Mouse (Mus musculus) lung, adult 18-20 months (tissue): ENCODE data around the gene Atf2.
"Not testable (repeated sequence)": the region's sequence is repeated elsewhere in the genome, so short reads cannot be mapped to it uniquely, and the experiment has no call there.

ENCODE experiments used
- DNase-seq, 2 experiments: peaks; one replicate each; pipeline ENCODE4 v3.0.0; 2022; ENCODE audit warnings: mixed read lengths in 2 of 2

The Atf2 gene

DNA sequence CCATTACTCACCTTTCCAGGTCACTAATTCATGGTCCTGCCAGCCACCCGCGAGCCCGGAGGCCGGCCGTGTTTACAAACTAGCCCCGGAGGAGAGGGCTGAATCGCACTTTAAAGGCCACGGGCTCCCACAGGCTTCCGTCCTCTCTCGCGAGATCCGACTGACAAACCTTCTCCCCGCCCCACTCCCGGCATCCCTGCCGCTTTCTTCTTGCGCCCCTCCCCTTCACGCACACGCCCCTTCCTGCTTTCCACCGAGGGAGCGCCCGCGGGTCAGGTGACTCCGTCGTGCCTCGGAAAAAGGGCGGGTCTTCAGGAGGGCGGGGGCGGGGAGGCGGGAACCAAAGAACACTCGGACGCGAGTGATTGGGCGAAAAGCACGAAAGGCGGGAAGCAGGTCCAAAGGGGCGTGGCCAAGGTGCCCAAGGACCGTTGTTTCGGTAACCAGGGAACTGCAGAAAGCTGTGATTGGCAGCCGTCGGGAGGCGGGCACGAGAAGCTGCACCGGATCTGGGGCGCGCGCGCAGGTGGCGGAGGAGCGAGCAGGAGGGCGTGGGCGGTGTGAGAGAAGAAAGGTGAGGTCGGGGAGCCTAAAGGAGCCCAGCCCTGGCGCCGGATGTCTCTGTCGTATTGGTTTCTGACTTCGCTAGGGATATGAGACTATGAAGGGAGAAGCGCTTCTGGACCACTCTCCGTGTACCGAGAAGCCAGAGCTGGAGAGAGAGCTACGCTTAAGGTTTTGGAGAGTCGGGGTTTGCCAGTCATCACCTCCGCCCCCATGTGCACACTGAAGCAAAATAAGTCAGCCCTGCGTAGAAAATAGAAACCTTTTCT, at the start of gene Atf2:
Atf2 (minus strand) TSS at position 176 of the 833 bp plus-strand sequence.
- DNase-seq = peak; percentile 99 to 100

DNA sequence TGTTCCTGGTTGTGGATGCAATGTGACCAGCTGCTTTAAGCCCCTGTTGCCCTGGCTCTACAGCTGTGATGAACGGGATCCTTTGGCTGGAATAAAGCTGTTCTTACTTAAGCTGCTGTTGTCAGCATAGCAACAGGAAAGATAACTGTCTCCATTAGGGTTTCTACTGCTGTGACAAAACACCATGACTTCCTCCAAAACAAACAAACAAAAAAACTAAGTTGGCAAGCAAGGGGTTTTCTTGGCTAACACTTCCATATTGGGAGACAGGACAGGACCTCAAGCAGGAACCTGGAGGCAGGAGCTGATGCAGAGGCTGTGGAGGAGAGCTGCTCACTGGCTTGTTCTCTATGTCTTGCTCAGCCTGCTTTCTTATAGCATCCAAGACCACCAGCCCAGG, 48.8 kb upstream of the Atf2 start:
- DNase-seq = no peak

DNA sequence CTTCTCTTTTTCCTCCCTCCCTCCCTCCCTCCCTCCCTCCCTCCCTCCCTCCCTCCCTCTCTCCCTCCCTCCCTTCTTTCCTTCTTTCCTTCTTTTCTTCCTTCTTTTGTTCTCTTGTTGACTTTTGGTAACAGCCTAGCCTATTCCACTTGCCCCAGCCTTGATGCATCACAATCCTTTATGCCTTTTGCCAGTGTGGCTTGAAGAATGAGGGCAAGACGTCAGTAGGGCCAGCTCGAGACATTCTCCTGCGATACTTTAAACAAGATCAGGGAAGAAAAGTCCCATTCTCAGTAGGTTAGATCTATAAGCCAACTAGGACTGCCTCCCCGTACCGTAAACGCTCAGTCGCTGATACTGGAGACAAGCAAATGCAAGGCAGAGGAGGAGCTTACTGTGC, 48.0 kb upstream of the Atf2 start:
- DNase-seq = no peak

DNA sequence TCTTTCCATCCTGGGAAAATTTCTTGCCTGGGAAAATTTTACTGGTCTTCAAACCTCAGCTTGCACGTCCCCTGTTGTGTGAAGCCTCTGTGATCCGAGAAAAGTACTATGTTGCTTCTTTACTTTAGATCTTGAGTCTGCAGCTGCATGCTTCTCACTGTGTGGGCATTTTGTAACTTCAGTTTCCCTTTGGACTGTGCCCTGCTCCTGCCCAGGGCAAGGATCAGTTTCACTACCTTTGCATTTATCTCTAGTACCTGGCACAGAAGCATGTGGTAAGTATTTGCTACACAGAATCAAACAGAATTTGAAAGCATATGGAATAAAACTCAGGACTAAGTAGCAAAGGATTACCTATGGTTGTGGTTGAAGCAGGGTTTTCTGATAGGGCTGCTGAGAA, 46.5 kb upstream of the Atf2 start:
- DNase-seq = no peak

DNA sequence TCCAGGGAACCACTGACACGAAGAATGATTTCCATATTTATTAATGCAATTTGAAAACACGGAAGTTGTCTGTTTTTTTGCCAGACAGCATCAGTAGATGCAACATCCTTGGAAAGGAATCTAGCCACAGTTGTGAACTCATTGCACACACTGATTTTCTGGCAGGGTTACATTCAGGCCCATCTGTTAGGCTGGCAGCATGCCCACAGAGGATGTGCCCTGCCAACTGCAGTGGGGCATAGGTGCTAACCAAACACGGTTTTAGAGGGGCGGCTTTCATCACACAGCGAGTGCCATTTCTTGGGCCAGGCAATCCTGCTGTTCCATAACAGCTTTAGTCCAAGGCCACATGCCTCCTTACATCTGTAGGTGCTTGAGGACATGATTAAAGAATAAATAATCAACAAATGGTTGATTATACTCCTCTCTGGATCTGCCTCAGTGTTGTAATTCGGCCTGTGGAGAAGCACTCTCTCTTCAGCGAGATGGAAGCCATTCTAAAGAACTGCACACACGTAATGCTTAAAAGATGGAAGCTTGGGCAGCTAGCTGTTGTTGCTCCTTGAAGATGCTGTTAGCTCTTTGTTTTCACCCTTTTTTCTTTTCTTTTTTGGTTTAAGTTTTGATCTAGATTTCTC, 40.4 kb upstream of the Atf2 start:
- no peak for DNase-seq

DNA sequence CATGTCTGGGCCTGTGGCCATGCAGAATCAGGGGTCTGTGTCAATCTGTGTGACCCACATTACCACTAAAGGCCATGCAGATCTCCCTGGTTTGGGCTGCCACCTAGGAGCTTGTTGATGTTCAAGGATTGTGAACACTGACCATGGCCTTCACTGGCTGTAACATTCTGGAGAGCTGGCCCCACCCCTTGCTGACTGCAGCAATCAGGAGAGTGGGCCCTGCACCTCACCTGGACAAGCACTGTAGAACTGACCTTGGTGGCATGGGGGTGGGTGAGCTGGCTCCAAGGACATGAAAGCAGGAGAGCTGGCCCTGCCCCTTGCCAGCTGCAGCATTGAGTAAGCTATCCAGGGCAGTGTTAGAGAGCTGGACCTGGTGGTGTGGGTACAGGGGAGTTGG, 35.3 kb upstream of the Atf2 start:
- DNase-seq = no peak

DNA sequence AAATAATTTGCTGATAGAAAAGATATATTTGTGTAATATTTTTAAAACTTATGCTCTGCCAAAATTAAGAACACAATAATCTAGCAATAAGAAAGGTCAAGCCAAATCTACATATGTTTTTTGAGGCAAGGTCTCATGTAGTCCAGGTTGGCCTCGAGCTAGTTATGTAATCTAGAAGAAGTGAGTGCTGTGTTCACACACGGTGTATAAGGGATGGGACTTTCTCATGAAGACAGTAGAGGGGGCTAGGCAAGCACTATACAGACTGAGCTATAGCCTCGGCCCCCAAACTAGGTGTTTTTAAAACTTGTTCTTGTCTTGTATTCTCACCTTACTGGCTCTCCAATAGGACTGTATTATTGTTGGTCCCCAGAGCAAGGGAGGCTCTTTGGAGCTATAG, 33.1 kb upstream of the Atf2 start:
- no peak for DNase-seq

DNA sequence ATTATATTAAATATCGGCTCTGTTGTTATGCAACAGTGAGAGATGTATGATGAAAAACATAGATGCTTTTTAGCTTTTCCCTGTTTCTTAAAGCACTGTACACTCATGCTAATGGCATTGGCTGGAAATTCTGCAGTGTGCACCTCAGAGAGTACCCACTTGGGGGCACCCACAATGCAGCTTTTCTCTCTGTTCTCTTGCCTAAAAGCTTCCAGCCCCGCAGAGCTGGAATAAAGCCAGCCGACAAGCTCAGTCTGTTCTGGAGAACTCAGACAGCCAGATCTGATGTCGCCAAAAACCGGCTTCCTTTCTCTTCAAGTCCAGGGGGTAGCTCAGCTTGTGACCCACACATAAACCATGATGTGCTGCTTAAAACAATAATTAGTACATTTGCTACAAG, 32.6 kb upstream of the Atf2 start:
- peak; percentile 19 to 22 for DNase-seq

DNA sequence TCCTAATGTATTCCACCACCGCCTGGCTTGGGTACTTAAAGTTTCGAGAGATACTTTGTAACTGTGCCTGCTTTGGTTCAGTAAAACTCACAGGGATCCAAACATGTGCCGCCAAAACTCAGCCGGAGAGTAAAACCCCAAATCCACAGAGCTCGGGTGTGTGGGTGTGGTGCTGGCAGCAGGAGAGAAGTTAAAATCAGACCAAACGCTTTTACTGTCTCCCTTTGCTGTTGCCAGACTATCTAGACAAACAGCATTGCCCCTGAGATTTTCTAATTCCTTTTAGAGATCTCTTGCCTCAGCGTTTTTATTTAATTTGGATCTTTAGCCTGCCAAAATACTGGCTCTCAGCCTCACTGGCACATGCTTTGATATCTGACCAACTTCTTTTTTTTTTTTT, 27.2 kb upstream of the Atf2 start:
- no peak for DNase-seq

DNA sequence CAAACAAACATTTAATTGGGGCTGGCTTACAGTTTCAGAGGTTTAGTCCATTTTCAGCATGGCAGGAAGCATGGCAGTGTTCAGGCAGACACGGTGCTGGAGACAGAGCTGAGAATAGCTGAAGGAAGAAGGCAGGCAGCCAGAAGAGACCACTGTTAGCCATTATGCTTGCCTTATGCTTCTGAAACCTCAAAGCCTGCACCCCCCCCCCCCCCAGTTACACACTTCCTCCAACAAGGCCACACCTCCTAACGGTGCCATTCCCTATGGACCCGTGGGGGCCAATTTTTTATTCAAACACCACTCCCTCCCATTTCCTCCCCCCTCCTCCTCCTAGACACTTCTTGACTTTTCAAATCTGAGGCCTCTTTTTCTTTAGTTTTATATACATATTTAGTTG, 19.8 kb upstream of the Atf2 start:
- DNase-seq = no peak

DNA sequence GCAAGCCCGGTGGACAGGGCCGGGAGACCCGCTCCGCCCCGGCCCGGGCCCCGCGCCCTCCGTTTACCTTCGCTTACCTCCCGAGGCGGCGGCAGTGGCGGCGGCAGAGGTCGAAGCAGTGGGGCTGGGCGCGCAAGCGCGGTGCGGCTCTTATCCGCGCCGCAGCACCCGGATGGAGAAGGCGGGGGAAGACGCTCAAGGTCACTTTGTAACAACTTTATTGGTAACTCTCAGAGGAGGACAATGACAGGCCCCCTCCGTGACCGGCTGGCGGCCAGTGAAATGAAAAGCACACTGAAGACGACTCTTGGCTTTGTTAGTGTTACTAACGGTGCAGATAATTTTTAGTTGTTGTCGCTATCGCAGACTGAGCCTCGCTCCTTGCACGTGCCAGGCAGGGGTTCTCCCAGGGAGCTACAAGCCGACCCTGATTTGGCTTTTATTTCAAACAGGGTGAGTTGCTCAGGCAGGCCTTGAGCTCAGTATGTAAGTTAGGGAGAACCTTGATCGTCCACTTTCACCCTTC, 18.8 kb upstream of the Atf2 start, which contains the start of gene Atp5g3:
Atp5g3 (minus strand) TSS at position 152 of the 526 bp plus-strand sequence.
- DNase-seq = peak; percentile 91 to 93

DNA sequence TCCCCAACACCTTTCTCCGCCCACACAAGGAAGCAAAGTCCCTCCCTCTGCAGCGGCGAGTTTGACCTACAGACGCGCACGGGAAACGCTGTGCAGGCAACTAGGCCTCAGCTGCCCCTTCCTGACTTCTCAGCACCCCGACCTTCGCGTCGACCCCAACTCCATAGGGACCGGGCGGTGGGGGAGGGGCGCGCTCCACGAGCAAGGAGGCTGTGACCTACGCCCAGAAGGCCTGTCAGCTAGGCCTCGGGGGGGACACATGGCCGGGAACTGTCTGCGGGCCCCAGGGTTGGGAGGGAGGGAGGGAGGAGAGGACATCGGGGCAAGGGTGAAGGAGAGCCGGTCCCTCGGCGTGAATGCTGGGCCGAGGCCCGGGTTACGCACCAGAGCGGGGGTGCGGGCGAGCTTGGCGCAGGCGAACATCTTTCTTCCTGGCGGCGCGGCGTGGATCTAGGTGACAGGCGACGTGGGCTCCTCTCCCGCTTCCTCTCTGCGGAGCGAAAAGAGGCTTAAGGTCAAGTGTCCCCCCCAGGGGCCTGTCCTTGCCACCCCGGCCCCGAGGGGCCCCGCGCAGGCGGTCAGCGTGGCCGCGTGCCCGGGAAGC, 18.2 kb upstream of the Atf2 start:
- DNase-seq = peak; percentile 40 to 44

DNA sequence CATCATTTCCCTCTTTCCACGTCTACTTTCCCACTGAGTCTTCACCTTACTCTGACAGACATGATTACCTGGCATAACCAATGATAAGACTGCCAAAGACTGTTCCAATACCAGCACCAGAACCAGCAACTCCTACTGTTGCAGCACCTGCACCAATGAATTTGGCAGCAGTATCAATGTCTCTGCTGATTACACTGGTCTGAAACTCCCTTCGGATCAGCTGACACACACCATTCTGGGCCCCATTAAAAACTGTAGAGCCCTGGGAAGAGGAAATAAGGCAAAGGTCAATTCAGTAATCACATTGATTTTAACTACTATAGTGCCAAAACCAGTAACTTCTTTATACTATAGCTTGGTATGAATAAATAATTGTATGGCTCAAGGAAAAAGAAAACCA, 16.7 kb upstream of the Atf2 start:
- DNase-seq = no peak

DNA sequence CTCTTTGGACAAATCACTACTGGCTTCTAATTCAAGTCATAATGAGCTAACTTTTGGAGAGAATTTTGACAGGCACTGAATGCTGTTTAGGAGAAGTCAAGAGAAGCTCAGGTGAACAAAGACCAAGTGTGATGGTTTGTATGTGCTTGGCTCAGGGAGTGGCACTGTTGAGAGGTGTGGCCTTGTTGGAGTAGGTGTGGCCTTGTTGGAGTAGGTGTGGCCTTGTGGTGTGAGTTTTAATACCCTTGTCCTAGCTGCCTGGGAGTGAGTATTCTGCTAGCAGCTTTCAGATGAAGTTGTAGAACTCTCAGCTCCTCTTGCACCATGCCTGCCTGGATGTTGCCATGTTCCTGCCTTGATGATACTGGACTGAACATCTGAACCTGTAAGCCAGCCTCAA, 12.2 kb upstream of the Atf2 start:
- not testable (repeated sequence) for DNase-seq

DNA sequence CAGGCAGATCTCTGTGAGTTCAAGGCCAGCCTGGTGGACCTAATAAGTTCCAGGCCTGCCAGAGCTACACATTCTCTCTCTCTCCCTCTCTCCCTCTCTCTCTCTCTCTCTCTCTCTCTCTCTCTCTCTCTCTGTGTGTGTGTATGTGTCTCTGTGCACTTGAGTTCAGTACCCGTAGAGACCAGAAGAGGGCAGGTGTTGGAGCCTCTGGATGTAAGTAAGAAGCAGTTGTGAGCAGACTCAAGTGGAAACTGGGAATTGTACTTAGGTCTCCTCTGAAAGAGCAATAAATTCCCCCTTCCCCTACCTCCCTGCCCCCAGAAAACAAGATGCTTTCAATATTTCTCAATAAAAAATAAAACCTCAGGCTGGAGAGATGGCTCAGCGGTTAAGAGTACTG, 11.1 kb upstream of the Atf2 start:
- DNase-seq = no peak

DNA sequence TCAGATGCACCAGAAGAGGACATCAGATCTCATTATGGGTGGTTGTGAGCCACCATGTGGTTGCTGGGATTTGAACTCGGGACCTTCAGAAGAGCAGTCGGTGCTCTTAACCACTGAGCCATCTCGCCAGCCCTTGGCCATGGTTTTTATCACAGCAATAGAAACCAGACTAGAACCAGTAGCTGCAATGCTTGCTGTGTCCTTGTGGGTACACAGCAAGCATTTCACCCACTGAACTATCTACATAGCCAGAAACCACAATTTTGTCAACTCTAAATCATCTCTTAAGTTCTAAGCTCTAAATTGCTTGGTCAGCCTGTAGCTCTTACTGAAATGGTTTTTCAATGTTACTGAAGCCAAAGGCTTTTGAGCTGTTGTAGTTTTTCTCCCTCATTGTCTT, 9.9 kb upstream of the Atf2 start:
- not testable (repeated sequence) for DNase-seq

DNA sequence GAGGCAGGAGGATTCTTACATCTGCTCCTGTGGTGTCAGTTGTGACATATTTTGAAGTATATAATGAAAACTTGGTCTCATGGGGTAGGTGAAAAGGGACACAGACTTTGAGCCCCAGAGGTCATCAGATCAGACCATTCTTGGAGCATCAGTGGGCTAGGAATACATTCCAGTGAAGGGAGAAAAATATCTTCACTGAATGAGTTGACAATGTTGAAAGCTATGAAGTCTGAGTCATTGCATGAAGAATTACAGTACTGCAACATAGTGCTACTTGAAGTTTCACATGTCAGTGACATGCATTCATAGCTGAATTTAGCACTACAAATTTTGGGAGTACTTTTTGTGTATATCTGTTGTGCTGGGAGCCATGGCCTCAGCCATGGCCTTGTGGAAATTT, 8.7 kb upstream of the Atf2 start:
- no peak for DNase-seq

DNA sequence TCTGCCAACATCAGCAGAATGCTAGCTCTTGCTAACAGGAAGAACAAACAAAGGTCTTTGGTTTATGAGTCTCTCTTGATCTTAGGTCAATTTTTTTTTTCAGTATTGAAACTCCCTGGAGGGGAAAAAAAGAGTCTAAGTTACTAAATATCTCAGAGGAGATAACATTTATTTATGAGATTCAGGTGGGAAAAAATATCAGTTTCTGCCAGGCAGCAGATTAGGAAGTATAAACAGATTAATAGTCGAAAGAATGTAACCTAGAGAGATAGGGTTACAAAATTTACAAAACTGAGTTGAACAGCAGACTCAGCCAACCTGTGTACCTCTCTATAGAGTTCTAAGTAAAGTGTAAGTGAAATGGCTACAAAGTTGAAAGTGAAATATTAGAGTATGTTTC, 7.9 kb upstream of the Atf2 start:
- DNase-seq = no peak

DNA sequence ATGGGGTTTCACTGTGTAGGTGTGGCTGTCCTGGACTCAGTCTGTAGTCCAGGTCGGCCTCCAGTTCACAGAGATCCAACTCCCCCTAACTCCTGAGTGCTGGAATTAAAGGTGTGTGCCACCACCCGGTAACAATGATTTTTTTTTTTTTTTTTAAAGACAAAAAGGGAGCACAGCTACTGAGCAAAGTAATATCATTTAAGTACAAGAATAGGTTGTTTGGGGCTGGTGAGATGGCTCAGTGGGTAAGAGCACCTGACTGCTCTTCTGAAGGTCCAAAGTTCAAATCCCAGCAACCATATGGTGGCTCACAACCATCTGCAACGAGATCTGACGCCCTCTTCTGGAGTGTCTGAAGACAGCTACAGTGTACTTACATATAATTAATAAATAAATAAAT, 4.5 kb upstream of the Atf2 start:
- DNase-seq = not testable (repeated sequence)

DNA sequence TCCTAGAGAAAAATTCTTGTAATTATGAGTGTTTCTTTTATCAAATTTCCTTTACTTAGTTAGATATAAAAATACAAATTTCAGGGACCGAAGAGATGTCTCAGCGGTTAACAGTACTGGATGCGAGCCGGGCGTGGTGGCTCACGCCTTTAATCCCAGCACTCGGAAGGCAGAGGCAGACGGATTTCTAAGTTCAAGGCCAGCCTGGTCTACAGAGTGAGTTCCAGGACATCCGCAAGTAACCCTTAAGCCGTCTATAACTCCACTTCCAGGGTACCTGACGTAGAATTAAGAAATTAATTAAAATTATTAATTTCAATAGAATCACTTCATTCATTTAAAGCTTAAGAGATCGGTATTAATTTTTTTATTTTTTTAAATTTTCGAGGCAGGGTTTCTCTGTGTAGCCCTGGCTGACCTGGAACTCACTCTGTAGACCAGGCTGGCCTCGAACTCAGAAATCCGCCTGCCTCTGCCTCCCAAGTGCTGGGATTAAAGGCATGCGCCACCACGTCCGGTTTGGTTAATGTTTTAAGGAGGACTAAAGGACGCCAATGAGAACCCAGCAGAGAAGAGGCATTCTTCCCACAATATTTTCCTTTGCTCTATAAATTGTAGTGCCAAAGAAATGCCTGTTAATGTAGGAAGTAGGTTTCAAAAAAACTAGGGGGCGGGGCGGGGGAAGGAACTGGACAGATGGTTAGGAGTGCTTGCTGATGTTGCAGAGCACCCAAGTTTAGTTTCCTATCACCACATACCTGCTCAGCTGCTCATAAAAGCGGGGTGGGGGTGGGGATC, 1.2 kb upstream of the Atf2 start:
- DNase-seq = no peak

DNA sequence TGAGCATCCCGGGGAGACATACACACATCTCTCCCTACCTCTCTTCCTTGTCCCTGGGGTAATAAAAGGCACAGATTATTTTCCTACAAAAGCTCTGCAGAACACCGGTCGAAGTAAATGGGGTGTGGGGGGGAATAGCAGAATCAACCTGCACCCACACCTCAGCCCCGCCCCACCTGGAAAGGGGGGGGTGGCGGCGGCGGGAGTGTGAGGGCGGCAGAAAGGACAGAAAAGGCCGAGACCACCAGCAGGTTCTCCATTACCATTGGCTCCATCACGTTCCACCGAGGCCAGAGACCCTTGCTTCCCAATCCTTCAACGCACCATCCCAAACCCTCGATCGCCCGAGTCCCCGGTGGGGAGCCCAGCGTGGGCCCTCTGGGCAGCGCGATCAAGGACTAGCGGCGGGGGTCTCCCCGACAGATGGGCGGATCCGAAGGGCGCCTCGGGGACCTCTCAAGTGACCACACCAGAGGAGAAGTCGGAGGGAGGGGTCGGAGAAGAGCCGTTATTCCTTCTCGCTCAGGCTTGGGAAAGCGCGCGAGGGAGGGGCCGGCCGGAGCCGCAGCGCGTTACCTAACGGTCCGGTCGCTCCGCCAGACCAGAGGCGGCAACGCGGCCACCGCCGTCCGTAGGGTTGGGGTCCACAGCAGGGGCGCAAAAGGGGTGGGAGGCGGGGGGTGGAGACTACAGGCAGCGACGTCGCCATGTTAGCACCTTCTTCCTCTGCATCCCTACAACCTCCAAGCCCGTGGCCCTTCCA, 557 bp downstream of the Atf2 start:
- DNase-seq = peak in 1 of 2 experiments; percentile 34

DNA sequence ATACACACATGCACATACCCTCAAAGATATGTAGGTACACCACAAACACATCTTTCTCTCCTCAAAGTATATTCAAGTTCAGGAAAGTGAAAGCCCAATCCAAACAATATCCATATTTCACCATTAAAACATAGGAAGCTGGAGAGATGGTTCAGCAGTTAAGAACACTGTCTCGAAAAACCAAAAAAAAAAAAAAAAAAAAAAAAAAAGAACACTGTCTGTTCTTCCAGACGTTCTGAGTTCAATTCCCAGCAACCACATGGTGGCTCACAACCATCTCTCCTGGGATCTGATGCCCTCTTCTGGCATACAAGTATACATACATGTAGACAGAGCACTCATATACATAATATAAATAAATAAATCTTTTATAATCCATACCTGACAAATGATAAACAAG, 6.4 kb downstream of the Atf2 start:
- no peak for DNase-seq
